Mouse (Mus musculus): Measurements from ENCODE around the gene Lyst. TPM values are rescaled to one million over a fixed set of nuclear protein-coding genes. Genes with fewer than 3 reads are reported as not detected.

Gene Lyst
- polyA plus RNA-seq, 1 experiment = 1.6 TPM

- no peaks in the 10 kb centered on the region for H3K27me3 ChIP-seq (ENCODE audit: control insufficient read depth, insufficient read depth, low read length)
- no peak for TF ChIP-seq POLR2A (IDR thresholded peaks at IDR 0.05; ENCODE audit: low read depth, low read length)
- no peak for TF ChIP-seq CTCF (IDR thresholded peaks at IDR 0.05; ENCODE audit: extremely low read depth, insufficient read length, insufficient replicate concordance, low read depth, low read length)
- WGBS = 37% methylated on average over 5 of the region's 5 CpGs
- no peak overlapping the region for H3K4me3 ChIP-seq (ENCODE audit: low read depth, low read length)
- no peak overlapping the region for H3K27ac ChIP-seq (ENCODE audit: insufficient read depth, low read depth, low read length)
- peaks cover 8% of the 10 kb centered on the region; the same call in 1 of the 2 replicates for H3K4me1 ChIP-seq (ENCODE audit: control insufficient read depth, insufficient read depth, insufficient read length, low read length)
- H3K36me3 ChIP-seq (ENCODE audit: control insufficient read depth, insufficient read depth, low read length) = no peaks in the 10 kb centered on the region
Observed at GRCm38 (mm10) chr13:13573572-13574257, 16.5 kb upstream of the Lyst start.

DNA sequence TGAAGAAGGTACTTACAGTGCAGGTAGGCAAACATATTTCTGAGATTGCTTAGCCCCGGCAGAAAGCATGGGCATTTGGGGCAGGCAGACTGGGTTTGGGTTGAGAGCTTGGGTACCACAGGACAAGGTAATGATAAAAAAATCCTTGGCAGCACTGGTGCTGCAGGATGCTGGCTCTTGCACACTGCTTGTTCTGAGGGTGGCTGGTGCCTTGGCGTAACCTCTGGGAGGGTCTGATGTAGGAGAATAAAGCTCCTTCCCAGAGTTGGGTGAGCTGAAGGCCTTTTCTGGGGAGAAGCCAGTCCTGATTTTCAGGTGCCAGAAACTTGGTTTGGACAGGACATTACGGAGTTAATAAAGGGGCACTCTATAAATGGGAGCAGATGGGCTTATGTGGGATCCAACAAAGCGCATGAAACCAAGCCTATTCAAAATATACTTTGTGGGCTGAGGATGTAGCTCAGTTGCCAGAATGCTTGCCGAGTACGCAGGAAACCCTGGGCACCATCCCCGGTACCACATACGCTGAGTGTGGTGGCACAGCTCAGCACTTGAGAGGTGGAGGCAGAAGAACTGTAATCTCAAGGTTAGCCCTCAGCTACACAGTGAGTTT, 15.8 kb upstream of the Lyst start:
- no peaks in the 10 kb centered on the region for H3K27me3 ChIP-seq (ENCODE audit: control insufficient read depth, insufficient read depth, low read length)
- no peak overlapping the region for H3K27ac ChIP-seq (ENCODE audit: insufficient read depth, low read depth, low read length)
- H3K4me3 ChIP-seq (ENCODE audit: low read depth, low read length) = no peak overlapping the region
- H3K4me1 ChIP-seq (ENCODE audit: control insufficient read depth, insufficient read depth, insufficient read length, low read length) = peaks cover 8% of the 10 kb centered on the region; the same call in 1 of the 2 replicates
- 89% methylated on average over 8 of the region's 8 CpGs for WGBS
- TF ChIP-seq CTCF (IDR thresholded peaks at IDR 0.05; ENCODE audit: extremely low read depth, insufficient read length, insufficient replicate concordance, low read depth, low read length) = no peak
- no peak for TF ChIP-seq POLR2A (IDR thresholded peaks at IDR 0.05; ENCODE audit: low read depth, low read length)
- no peaks in the 10 kb centered on the region for H3K36me3 ChIP-seq (ENCODE audit: control insufficient read depth, insufficient read depth, low read length)

GRCm38 (mm10) chr13:13575106-13575505, 15.1 kb upstream of the Lyst start:
- no peaks in the 10 kb centered on the region for H3K27me3 ChIP-seq (ENCODE audit: control insufficient read depth, insufficient read depth, low read length)
- H3K4me1 ChIP-seq (ENCODE audit: control insufficient read depth, insufficient read depth, insufficient read length, low read length) = peaks cover 8% of the 10 kb centered on the region; the same call in 1 of the 2 replicates
- no peaks in the 10 kb centered on the region for H3K36me3 ChIP-seq (ENCODE audit: control insufficient read depth, insufficient read depth, low read length)
- no peak overlapping the region for H3K4me3 ChIP-seq (ENCODE audit: low read depth, low read length)
- 47% methylated on average over 8 of the region's 8 CpGs for WGBS
- H3K27ac ChIP-seq (ENCODE audit: insufficient read depth, low read depth, low read length) = no peak overlapping the region
- no peak for TF ChIP-seq POLR2A (IDR thresholded peaks at IDR 0.05; ENCODE audit: low read depth, low read length)
- no peak for TF ChIP-seq CTCF (IDR thresholded peaks at IDR 0.05; ENCODE audit: extremely low read depth, insufficient read length, insufficient replicate concordance, low read depth, low read length)

DNA sequence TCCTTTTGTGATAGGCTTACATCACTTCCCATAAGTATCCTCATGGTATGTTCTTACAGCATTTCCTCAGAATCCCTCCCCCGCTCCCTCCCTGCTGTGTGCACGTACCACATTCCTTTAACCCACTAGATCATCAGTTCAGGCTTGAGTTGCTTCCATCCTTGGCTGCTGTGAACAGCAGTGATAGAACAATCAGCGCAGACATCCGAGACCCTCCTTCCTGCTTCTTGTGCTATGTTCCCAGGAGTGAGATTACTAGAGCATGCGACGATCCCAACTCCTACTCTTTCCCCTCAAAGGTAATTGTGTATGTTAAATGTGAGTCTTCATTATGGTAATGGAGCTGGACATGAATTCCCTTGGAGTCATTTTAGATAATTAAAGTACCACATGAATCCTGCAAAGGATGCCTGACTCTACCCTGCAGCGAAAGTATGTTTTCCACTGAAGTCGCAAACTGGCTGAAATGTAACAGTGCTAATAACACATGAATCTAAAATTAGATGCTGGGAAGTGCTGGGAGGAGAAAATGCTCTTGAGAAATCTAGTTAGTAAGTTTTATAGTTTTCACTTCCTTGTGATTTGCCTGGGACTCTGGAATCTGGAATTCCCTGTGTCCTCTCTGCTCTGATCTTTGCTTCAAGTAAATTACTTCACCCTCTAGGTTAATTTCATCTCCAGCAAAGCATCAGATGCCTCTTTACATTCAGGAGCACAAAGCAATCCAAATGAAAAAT, 13.6 kb upstream of the Lyst start:
- 80% methylated on average over 8 of the region's 8 CpGs for WGBS
- no peak overlapping the region for H3K27ac ChIP-seq (ENCODE audit: insufficient read depth, low read depth, low read length)
- no peak for TF ChIP-seq POLR2A (IDR thresholded peaks at IDR 0.05; ENCODE audit: low read depth, low read length)
- TF ChIP-seq CTCF (IDR thresholded peaks at IDR 0.05; ENCODE audit: extremely low read depth, insufficient read length, insufficient replicate concordance, low read depth, low read length) = no peak
- peaks cover 8% of the 10 kb centered on the region; the same call in 1 of the 2 replicates for H3K4me1 ChIP-seq (ENCODE audit: control insufficient read depth, insufficient read depth, insufficient read length, low read length)
- no peaks in the 10 kb centered on the region for H3K36me3 ChIP-seq (ENCODE audit: control insufficient read depth, insufficient read depth, low read length)
- no peak overlapping the region for H3K4me3 ChIP-seq (ENCODE audit: low read depth, low read length)
- H3K27me3 ChIP-seq (ENCODE audit: control insufficient read depth, insufficient read depth, low read length) = no peaks in the 10 kb centered on the region

GRCm38 (mm10) chr13:13581988-13582387, 8.2 kb upstream of the Lyst start:
- TF ChIP-seq CTCF (IDR thresholded peaks at IDR 0.05; ENCODE audit: extremely low read depth, insufficient read length, insufficient replicate concordance, low read depth, low read length) (no peak), POLR2A (IDR thresholded peaks at IDR 0.05; ENCODE audit: low read depth, low read length) (no peak)
- no peak overlapping the region for H3K27ac ChIP-seq (ENCODE audit: insufficient read depth, low read depth, low read length)
- WGBS = 80% methylated on average over 4 of the region's 4 CpGs
- no peaks in the 10 kb centered on the region for H3K4me1 ChIP-seq (ENCODE audit: control insufficient read depth, insufficient read depth, insufficient read length, low read length)
- no peaks in the 10 kb centered on the region for H3K36me3 ChIP-seq (ENCODE audit: control insufficient read depth, insufficient read depth, low read length)
- H3K4me3 ChIP-seq (ENCODE audit: low read depth, low read length) = no peak overlapping the region
- no peaks in the 10 kb centered on the region for H3K27me3 ChIP-seq (ENCODE audit: control insufficient read depth, insufficient read depth, low read length)

- H3K4me3 ChIP-seq (ENCODE audit: low read depth, low read length) = no peak overlapping the region
- no peaks in the 10 kb centered on the region for H3K36me3 ChIP-seq (ENCODE audit: control insufficient read depth, insufficient read depth, low read length)
- no peaks in the 10 kb centered on the region for H3K27me3 ChIP-seq (ENCODE audit: control insufficient read depth, insufficient read depth, low read length)
- H3K4me1 ChIP-seq (ENCODE audit: control insufficient read depth, insufficient read depth, insufficient read length, low read length) = no peaks in the 10 kb centered on the region
- no peak for TF ChIP-seq CTCF (IDR thresholded peaks at IDR 0.05; ENCODE audit: extremely low read depth, insufficient read length, insufficient replicate concordance, low read depth, low read length)
- no peak for TF ChIP-seq POLR2A (IDR thresholded peaks at IDR 0.05; ENCODE audit: low read depth, low read length)
- WGBS = 14% methylated on average over 2 of the region's 2 CpGs
- no peak overlapping the region for H3K27ac ChIP-seq (ENCODE audit: insufficient read depth, low read depth, low read length)
Observed at GRCm38 (mm10) chr13:13583473-13583872, 6.7 kb upstream of the Lyst start.

GRCm38 (mm10) chr13:13587653-13588184, 2.5 kb upstream of the Lyst start:
- Histone ChIP-seq H3K36me3 (ENCODE audit: control insufficient read depth, insufficient read depth, low read length) (no peaks in the 10 kb centered on the region), H3K4me1 (ENCODE audit: control insufficient read depth, insufficient read depth, insufficient read length, low read length) (no peaks in the 10 kb centered on the region), H3K4me3 (ENCODE audit: low read depth, low read length) (no peak overlapping the region), H3K27me3 (ENCODE audit: control insufficient read depth, insufficient read depth, low read length) (no peaks in the 10 kb centered on the region), H3K27ac (ENCODE audit: insufficient read depth, low read depth, low read length) (no peak overlapping the region)
- TF ChIP-seq CTCF (IDR thresholded peaks at IDR 0.05; ENCODE audit: extremely low read depth, insufficient read length, insufficient replicate concordance, low read depth, low read length) (no peak), POLR2A (IDR thresholded peaks at IDR 0.05; ENCODE audit: low read depth, low read length) (no peak)
- 61% methylated on average over 1 of the region's 1 CpGs for WGBS

All from small intestine, adult 2 months (tissue).